Mouse (Mus musculus) urinary bladder, postnatal 4 days (tissue): Measurements from ENCODE around the gene Cyp46a1.

Experiments used
- DNase-seq, 2 experiments: peaks; one replicate each; pipeline ENCODE4 v3.0.0; 2021 to 2022; ENCODE audit warnings: low spot score in 2 of 2

Gene Cyp46a1

GRCm38 (mm10) chr12:108311741-108312290, 22.4 kb upstream of the Cyp46a1 start:
- no peak for DNase-seq

GRCm38 (mm10) chr12:108312432-108312851, 21.7 kb upstream of the Cyp46a1 start:
- DNase-seq: no peak

GRCm38 (mm10) chr12:108313244-108313772, 20.9 kb upstream of the Cyp46a1 start:
- no peak for DNase-seq

- DNase-seq: no peak
These were observed 18.4 kb upstream of the Cyp46a1 start for GRCm38 (mm10) chr12:108315818-108316217.

- DNase-seq: no peak
These were observed 17.5 kb upstream of the Cyp46a1 start for GRCm38 (mm10) chr12:108316655-108317054.

- DNase-seq: no peak
These were observed 16.9 kb upstream of the Cyp46a1 start for GRCm38 (mm10) chr12:108317201-108317738.

- no peak for DNase-seq
These were observed 16.3 kb upstream of the Cyp46a1 start for GRCm38 (mm10) chr12:108317826-108318430.

GRCm38 (mm10) chr12:108318499-108318898, 15.7 kb upstream of the Cyp46a1 start:
- DNase-seq: no peak

GRCm38 (mm10) chr12:108320096-108320495, 14.1 kb upstream of the Cyp46a1 start:
- DNase-seq: no peak

GRCm38 (mm10) chr12:108326401-108326800, 7.8 kb upstream of the Cyp46a1 start:
- no peak for DNase-seq

- DNase-seq: peak in 1 of 2 experiments; percentile 43
These were observed 6.2 kb upstream of the Cyp46a1 start for GRCm38 (mm10) chr12:108327889-108328491.

GRCm38 (mm10) chr12:108333056-108333455, 1.1 kb upstream of the Cyp46a1 start:
- DNase-seq: peak; percentile 82 to 89

- DNase-seq: peak in 1 of 2 experiments; percentile 31
These were observed 699 bp upstream of the Cyp46a1 start for GRCm38 (mm10) chr12:108333481-108333882.

GRCm38 (mm10) chr12:108334529-108334928, 348 bp downstream of the Cyp46a1 start:
- no peak for DNase-seq

GRCm38 (mm10) chr12:108338572-108339190, 4.5 kb downstream of the Cyp46a1 start:
- no peak for DNase-seq

- no peak for DNase-seq
These were observed 14.0 kb downstream of the Cyp46a1 start for GRCm38 (mm10) chr12:108348151-108348550.

- no peak for DNase-seq
These were observed 14.8 kb downstream of the Cyp46a1 start for GRCm38 (mm10) chr12:108349026-108349425.

GRCm38 (mm10) chr12:108350931-108351330, 16.8 kb downstream of the Cyp46a1 start:
- DNase-seq: no peak

- no peak for DNase-seq
These were observed 18.4 kb downstream of the Cyp46a1 start for GRCm38 (mm10) chr12:108352371-108353136.

- no peak for DNase-seq
These were observed 20.1 kb downstream of the Cyp46a1 start for GRCm38 (mm10) chr12:108354284-108354683.

- DNase-seq: no peak
These were observed 21.1 kb downstream of the Cyp46a1 start for GRCm38 (mm10) chr12:108355271-108355670.
